Mouse (Mus musculus) MEL (cell line): Measurements from ENCODE around the gene Tatdn3.

ENCODE experiments used
- CTCF ChIP-seq, 3 experiments: IDR thresholded peaks in 2 of 3; conservative IDR thresholded peaks in 1 of 3; 2 replicates each; pipeline ENCODE4 v1.5.1; 2011 to 2012; ENCODE audit warnings: low read length in 3 of 3, low read depth in 2 of 3, mild to moderate bottlenecking in 2 of 3, improper control_type of control experiment in 1 of 3, inconsistent platforms in 1 of 3, mixed read lengths in 1 of 3, moderate library complexity in 1 of 3; ENCODE audit not compliant: control insufficient read depth in 1 of 3, insufficient read depth in 1 of 3, poor library complexity in 1 of 3, severe bottlenecking in 1 of 3
- MAX ChIP-seq: IDR thresholded peaks from 2 replicates; pipeline ENCODE4 v1.6.1; 2011; ENCODE audit warnings: low read length, improper control_type of control experiment
- MXI1 ChIP-seq: IDR thresholded peaks from 2 replicates; pipeline ENCODE4 v1.6.1; 2011; ENCODE audit warnings: mild to moderate bottlenecking, low read depth, low read length, improper control_type of control experiment
- POLR2A ChIP-seq, 2 experiments: IDR thresholded peaks; 2 replicates each; pipeline ENCODE4 v1.6.1; 2011 to 2012; ENCODE audit warnings: low read length in 2 of 2, mild to moderate bottlenecking in 2 of 2, control low read depth in 1 of 2, improper control_type of control experiment in 1 of 2, low read depth in 1 of 2, moderate library complexity in 1 of 2; ENCODE audit not compliant: control insufficient read depth in 1 of 2, insufficient read depth in 1 of 2, poor library complexity in 1 of 2
- USF1 ChIP-seq: IDR thresholded peaks from 2 replicates; pipeline ENCODE4 v1.6.1; 2014; ENCODE audit warnings: low read depth, mild to moderate bottlenecking, inconsistent platforms, low read length, improper control_type of control experiment, moderate library complexity
- ZNF384 ChIP-seq: IDR thresholded peaks from 2 replicates; pipeline ENCODE4 v1.6.1; 2012; ENCODE audit warnings: low read depth, mild to moderate bottlenecking, inconsistent platforms, low read length, improper control_type of control experiment

DNA sequence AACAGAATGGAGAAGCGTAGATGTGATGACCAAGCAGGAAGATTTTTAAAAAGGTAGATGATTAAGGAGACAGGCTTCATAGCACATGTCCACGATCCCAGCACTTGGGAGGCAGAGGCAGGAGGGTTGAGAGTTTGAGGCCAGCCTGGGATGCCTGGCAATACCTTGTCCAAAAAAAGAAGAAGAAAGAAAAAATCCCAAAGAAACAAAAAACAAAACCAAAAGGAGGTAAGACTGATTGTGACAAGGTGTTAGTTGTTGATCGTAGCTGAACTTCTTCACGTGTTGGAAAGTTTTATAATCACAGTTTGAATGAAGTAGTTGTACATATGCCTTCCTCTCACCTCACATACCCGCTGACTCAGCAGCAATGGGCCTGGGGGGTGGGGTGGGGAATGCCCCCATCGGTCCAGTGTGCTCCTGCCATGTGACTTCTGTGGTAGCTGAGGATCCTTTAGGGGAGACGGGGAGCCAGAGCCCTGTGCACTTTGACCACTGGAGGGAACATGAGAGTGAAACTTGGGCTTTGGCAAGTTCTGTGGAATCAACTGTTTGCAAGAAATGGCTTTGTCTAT lies 23.7 kb upstream of the Tatdn3 start:
- TF ChIP-seq POLR2A (IDR thresholded peaks at IDR 0.05; ENCODE audit: control insufficient read depth in 1 of 2, insufficient read depth in 1 of 2, low read depth in 1 of 2, low read length in 2 of 2, poor library complexity in 1 of 2) (no peak), USF1 (no peak), CTCF (IDR thresholded peaks at IDR 0.05 in 2 of 3, conservative IDR thresholded peaks at IDR 0.05 in 1 of 3; ENCODE audit: control insufficient read depth in 1 of 3, insufficient read depth in 1 of 3, low read depth in 2 of 3, low read length in 3 of 3, poor library complexity in 1 of 3, severe bottlenecking in 1 of 3) (no peak), ZNF384 (no peak), MXI1 (no peak), MAX (no peak)
